Mouse (Mus musculus): Measurements from ENCODE around the gene Krt26.

DNA sequence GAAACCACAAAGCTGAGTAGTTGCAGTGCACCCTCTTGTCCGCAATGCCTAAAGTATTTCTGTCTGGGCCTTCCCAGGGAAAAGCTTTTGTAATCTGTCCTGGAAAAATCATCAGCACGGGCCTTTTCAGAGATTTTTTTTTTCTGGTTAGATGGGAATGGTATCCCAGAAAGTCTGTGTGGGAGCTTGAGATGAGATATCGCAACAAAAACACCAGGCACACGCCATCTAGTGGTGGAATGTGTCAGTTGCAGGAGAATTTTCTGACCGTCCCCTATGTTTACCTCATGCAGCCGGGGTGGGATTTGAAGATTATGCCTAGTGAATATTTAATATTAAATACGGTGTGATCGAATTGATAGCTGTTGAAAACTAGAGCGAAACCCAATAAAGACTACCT lies 26.6 kb upstream of the Krt26 start:
- TF ChIP-seq POLR2A (IDR thresholded peaks at IDR 0.05; ENCODE audit: insufficient read length, low read depth) = no peak
- TF ChIP-seq USF1 (IDR thresholded peaks at IDR 0.05; ENCODE audit: low read depth) = no peak
- no peak for TF ChIP-seq MYOG (IDR thresholded peaks at IDR 0.05; ENCODE audit: control insufficient read depth in 1 of 3, insufficient read depth in 1 of 3, insufficient read length in 2 of 3, low read depth in 2 of 3)
- no peak for TF ChIP-seq E2F4 (IDR thresholded peaks at IDR 0.05; ENCODE audit: insufficient read depth)
- no peak for TF ChIP-seq TCF12 (IDR thresholded peaks at IDR 0.05; ENCODE audit: insufficient read depth, poor library complexity, severe bottlenecking)
- no peak for TF ChIP-seq MAX (IDR thresholded peaks at IDR 0.05; ENCODE audit: low read depth)
- TF ChIP-seq TCF3 (IDR thresholded peaks at IDR 0.05; ENCODE audit: insufficient read length, low read depth) = no peak
- no peak for TF ChIP-seq MYOD1 (IDR thresholded peaks at IDR 0.05; ENCODE audit: control insufficient read depth in 1 of 3, insufficient read length in 2 of 3, low read depth in 2 of 3)
